Mouse (Mus musculus) midbrain, embryonic 12.5 days (tissue): ENCODE results near the gene Fgfr2. TPM values are rescaled to one million over a fixed set of nuclear protein-coding genes. Genes with fewer than 3 reads are reported as not detected.

Experiments
- ATAC-seq: fragments of 200-750 bp; cut with Nextera tagmentation; 2 replicates; pipeline ENCODE4 v1.8.0; 2017; ENCODE audit warnings: low read depth, moderate TSS enrichment, moderate library complexity; ENCODE audit not compliant: low FRiP score
- H3K27ac ChIP-seq: fragments of 300-500 bp; sonication (generic); replicated peaks from 2 replicates; pipeline ENCODE4 v1.5.1; 2016; ENCODE audit warnings: mild to moderate bottlenecking
- H3K27me3 ChIP-seq: fragments of 300-500 bp; sonication (generic); 2 replicates; pipeline ENCODE4 v1.6.1; 2016; ENCODE audit warnings: mild to moderate bottlenecking
- H3K36me3 ChIP-seq: fragments of 300-500 bp; sonication (generic); 2 replicates; pipeline ENCODE4 v1.6.1; 2016
- H3K4me1 ChIP-seq: fragments of 300-500 bp; sonication (generic); 2 replicates; pipeline ENCODE4 v1.6.1; 2016
- H3K4me2 ChIP-seq: fragments of 300-500 bp; sonication (generic); replicated peaks from 2 replicates; pipeline ENCODE4 v1.6.1; 2016; ENCODE audit warnings: mild to moderate bottlenecking, moderate library complexity
- H3K4me3 ChIP-seq: fragments of 300-500 bp; sonication (generic); 2 replicates; pipeline ENCODE4 v1.5.1; 2016; ENCODE audit warnings: mild to moderate bottlenecking
- H3K9ac ChIP-seq: fragments of 300-500 bp; sonication (generic); replicated peaks from 2 replicates; pipeline ENCODE4 v1.6.1; 2016; ENCODE audit warnings: mild to moderate bottlenecking, moderate library complexity
- H3K9me3 ChIP-seq: fragments of 300-500 bp; sonication (generic); 2 replicates; pipeline ENCODE4 v1.6.1; 2016; ENCODE audit warnings: mild to moderate bottlenecking
- WGBS: fragments of 180-500 bp; shearing (Covaris S2); methylation state at CpG from one replicate; pipeline ENCODE4 v1.1.7; 2016; 5-methylcytosine and 5-hydroxymethylcytosine counted together
- polyA plus RNA-seq: library from polyadenylated mRNA; unstranded; fragments of >200 nt; fragmentation: Nextera tagmentation; extraction: Ambion mirVana; gene quantifications from 2 replicates; pipeline ENCODE4 v1.2.1, GENCODE M21; 2016

Gene Fgfr2
- polyA plus RNA-seq, 1 experiment from 2014 or later: 96.5 TPM

DNA sequence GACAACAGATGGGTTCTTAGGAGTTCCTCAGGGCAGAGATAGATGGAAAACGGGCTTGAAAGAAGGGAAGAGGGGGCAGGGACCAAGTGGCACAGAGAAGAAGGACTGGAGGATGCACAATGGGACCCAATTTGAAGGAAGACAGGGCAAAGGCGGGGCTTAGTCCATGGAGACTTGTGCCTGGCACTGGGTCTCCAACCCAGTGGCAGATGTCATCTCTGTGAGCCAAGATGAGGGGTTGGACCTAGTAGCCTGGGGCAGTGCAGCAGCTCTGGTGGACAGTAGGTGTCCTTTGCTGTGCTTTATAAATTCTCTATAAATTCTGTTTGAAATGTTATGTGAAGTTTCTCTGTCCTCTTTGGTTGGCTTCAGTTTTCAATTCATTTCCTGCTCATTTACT, 1306.5 kb downstream of the Fgfr2 start:
- H3K36me3 ChIP-seq: no peaks in the 10 kb centered on the region
- 0 out of 2 replicates have a peak, but pooled peaks cover 7% of the 10 kb centered on the region for H3K4me1 ChIP-seq
- peaks cover 27% of the 10 kb centered on the region for H3K27me3 ChIP-seq
- H3K9ac ChIP-seq: no peak overlapping the region
- no peaks in the 10 kb centered on the region for H3K9me3 ChIP-seq
- ATAC-seq: no peak
- 72% methylated on average over 2 of the region's 2 CpGs for WGBS
- no peak overlapping the region for H3K4me2 ChIP-seq
- H3K27ac ChIP-seq: no peak overlapping the region
- no peak overlapping the region for H3K4me3 ChIP-seq

DNA sequence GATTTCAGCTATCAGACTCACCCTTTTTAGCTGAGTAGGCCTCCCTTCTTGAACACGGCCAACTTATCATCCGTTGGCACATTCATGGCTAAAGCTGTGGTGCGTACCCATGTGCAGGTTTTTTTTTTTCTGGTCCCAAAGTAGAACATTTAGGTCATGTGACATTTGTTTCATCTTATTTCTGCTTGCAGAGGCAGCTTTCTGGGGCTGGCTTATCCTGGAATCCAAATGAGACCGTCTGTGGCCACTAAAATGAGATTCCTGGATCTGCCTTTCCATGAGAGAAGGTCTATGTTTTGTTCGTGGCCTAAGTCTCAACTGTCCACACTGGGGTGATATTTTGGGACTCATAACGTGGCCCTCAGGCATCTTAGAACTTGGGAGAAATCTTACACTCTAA, 1311.0 kb downstream of the Fgfr2 start:
- H3K27ac ChIP-seq: no peak overlapping the region
- no peak overlapping the region for H3K9ac ChIP-seq
- peaks cover 50% of the 10 kb centered on the region for H3K27me3 ChIP-seq
- WGBS: 85% methylated on average over 6 of the region's 6 CpGs
- ATAC-seq: no peak
- no peak overlapping the region for H3K4me3 ChIP-seq
- H3K36me3 ChIP-seq: no peaks in the 10 kb centered on the region
- no peaks in the 10 kb centered on the region for H3K9me3 ChIP-seq
- H3K4me1 ChIP-seq: no peaks in the 10 kb centered on the region
- H3K4me2 ChIP-seq: no peak overlapping the region

DNA sequence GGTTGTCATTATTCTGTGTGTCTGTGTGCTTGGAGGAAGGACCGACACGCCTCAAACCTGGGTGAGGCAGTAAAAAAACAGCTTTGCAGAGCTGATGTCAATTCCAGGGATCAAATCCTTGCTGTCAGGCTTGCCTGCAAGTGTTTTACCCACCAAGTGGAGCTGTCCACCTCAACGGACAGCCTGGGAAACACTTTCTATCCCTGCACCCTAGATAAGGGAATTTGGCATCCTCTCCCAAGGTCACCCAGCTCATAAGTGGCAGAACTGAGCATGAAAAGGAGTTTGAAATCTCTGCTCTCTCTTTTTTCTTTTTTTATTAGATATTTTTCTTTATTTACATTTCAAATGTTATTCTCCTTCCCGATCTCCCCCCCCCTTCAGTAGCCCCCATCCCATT, 1312.2 kb downstream of the Fgfr2 start:
- Histone ChIP-seq H3K4me1 (peaks cover 2% of the 10 kb centered on the region; the same call in 1 of the 2 replicates), H3K9me3 (no peaks in the 10 kb centered on the region), H3K36me3 (no peaks in the 10 kb centered on the region), H3K27me3 (peaks cover 48% of the 10 kb centered on the region), H3K27ac (no peak overlapping the region), H3K4me2 (no peak overlapping the region), H3K9ac (no peak overlapping the region), H3K4me3 (no peak overlapping the region)
- no peak for ATAC-seq
- WGBS: 70% methylated on average over 4 of the region's 4 CpGs

DNA sequence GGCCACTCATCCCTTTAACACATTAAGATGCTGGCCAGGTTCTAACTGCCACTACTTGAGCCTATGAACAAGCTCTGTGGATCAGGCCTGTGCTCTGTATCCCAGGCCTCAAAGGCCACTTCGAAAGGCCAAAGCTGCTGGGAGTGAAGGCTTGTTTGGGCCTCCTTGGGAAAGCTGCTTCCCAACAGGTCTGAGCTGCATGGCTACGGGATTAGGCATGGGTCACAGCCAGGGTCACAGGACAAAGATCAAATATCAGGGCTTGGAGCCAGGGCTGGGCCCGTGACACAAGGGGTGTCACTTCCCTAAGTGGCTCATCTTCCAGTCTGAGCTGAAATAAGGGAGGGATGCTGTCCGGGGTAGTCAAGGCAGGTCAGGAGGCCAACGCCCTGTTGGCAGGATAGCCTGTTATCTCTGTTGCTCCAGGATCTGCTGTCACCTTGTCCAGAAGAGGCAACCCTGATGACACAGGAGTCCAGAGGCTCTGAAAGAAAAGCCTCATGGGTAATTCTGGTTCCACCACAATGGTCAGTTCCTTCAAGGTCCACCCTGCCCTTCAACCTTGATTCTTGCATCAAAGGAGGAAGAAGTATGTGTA, 1313.5 kb downstream of the Fgfr2 start:
- no peak for ATAC-seq
- Histone ChIP-seq H3K4me2 (no peak overlapping the region), H3K36me3 (no peaks in the 10 kb centered on the region), H3K4me1 (peaks cover 12% of the 10 kb centered on the region), H3K9me3 (no peaks in the 10 kb centered on the region), H3K27ac (no peak overlapping the region), H3K9ac (no peak overlapping the region), H3K4me3 (no peak overlapping the region), H3K27me3 (peaks cover 52% of the 10 kb centered on the region)
- WGBS: 13% methylated on average over 5 of the region's 5 CpGs

DNA sequence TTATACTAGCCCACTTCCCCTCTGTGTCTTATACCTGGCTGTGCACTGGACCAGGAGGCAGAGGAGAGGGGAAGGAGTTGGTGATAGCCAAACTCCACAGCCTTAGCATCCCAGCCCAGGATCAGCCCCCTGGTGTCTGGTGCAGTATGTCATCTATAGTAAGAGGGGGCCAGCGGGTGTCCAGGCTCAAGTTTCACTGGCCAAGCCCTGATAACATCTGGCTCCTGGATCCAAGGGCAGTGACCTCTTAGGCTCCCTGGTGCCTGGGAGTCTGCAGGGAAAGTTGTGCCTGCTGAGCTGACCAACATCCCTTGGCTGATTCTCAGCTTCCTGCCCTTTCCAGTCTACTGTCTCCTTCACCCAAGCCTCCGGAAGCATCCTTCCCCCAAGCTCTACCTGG, 1315.9 kb downstream of the Fgfr2 start:
- Histone ChIP-seq H3K9me3 (no peaks in the 10 kb centered on the region), H3K36me3 (no peaks in the 10 kb centered on the region), H3K9ac (no peak overlapping the region), H3K27ac (no peak overlapping the region), H3K4me3 (no peak overlapping the region), H3K27me3 (peaks cover 70% of the 10 kb centered on the region), H3K4me1 (peaks cover 12% of the 10 kb centered on the region), H3K4me2 (no peak overlapping the region)
- 43% methylated on average over 2 of the region's 2 CpGs for WGBS
- ATAC-seq: no peak

DNA sequence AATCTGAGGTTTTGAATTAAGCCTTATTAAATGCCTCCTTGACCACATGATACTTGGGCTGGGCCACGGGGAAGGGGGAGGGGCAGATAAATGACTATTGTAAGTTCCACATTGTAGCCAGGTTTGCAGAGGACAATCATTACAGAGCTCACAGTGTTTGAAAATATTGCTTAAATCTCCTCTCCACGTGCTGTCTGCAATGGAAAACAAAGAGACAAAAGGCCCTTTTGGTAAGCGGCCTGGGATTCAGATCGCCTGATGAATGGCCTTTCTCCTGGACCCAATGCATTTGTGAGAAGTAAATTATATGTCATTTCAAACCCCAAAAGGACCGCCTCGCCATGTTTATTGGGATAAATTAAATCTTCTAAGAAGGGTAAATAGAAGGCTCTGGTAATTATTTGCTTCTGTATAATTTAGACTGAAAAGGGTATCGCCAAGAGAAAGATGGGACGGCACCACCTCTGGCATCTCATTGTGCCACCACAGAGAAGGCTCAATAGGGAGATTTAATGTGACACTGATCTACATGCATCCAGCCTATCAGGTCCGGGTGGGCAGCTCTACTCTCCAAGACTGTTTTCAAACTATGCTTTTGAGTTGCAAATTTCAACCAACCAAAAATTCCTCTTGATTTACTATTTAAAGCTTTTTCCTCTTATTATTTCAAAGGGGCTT, 1317.5 kb downstream of the Fgfr2 start:
- ATAC-seq: 0 out of 2 replicates have a peak, but pooled peaks have one; percentile 30

DNA sequence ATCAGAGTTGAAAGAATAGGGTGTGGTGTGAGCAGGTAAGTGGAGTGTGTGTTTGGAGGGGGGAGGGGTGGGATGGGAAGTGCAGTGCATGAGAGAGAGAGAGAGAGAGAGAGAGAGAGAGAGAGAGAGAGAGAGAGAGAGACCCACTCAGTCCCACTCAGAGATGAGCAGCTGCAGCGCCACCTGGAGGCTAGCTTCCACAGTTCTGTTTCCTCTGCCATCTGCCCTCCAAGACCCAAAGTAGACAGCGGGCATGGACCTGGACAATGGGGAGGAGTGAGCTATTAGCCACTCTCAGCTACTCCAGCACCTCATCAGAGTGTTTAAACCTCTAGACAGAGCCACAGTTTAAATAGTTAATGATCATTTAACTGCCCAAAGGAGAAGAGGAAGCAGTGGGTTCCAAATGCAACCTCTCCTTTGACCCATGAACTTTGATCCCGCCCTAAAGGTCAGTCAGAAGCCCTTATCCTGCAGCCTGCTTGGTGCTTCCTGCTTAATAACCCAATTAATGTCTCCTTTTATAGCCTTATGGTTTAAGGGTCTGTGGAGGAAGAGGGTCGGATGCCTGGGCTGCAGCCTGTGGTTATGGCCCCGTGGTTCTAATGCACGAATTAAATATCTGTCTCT, 1322.6 kb downstream of the Fgfr2 start:
- H3K4me1 ChIP-seq: peaks cover 11% of the 10 kb centered on the region
- H3K9ac ChIP-seq: no peak overlapping the region
- H3K9me3 ChIP-seq: no peaks in the 10 kb centered on the region
- no peak overlapping the region for H3K4me3 ChIP-seq
- no peak overlapping the region for H3K4me2 ChIP-seq
- H3K36me3 ChIP-seq: no peaks in the 10 kb centered on the region
- WGBS: 56% methylated on average over 6 of the region's 6 CpGs
- no peak overlapping the region for H3K27ac ChIP-seq
- no peak for ATAC-seq
- peaks cover 54% of the 10 kb centered on the region for H3K27me3 ChIP-seq

More for the DNA sequence above, 1317.5 kb downstream of the Fgfr2 start:
- 26% methylated on average over 9 of the region's 9 CpGs for WGBS
- Histone ChIP-seq H3K9me3 (no peaks in the 10 kb centered on the region), H3K27me3 (peaks cover 76% of the 10 kb centered on the region), H3K9ac (no peak overlapping the region), H3K4me2 (no peak overlapping the region), H3K27ac (no peak overlapping the region), H3K4me1 (peaks cover 17% of the 10 kb centered on the region), H3K4me3 (no peak overlapping the region), H3K36me3 (no peaks in the 10 kb centered on the region)

DNA sequence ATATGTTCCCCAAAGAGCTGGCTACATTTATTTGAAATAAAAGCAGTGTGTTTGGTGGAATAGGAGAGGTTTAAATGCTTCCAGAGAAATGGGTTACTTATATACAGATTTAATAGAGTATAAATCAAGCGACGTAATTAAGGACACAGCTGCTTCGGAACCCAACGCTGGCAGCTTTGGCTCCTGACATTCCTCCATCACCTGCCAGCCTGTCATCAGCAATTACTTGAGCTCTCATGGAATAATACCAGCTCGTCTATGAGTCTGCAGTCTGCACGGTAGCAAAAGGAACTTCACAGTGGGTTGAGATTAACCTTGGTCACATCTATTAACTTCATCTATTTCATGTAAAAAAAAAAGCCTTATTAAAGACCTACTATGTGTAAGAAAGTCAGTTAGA, 1326.0 kb downstream of the Fgfr2 start:
- H3K9me3 ChIP-seq: no peaks in the 10 kb centered on the region
- peaks cover 27% of the 10 kb centered on the region for H3K27me3 ChIP-seq
- H3K27ac ChIP-seq: no peak overlapping the region
- WGBS: 63% methylated on average over 6 of the region's 6 CpGs
- ATAC-seq: no peak
- no peak overlapping the region for H3K9ac ChIP-seq
- H3K4me2 ChIP-seq: no peak overlapping the region
- H3K36me3 ChIP-seq: no peaks in the 10 kb centered on the region
- H3K4me1 ChIP-seq: peaks cover 5% of the 10 kb centered on the region; the same call in 1 of the 2 replicates
- H3K4me3 ChIP-seq: no peak overlapping the region

DNA sequence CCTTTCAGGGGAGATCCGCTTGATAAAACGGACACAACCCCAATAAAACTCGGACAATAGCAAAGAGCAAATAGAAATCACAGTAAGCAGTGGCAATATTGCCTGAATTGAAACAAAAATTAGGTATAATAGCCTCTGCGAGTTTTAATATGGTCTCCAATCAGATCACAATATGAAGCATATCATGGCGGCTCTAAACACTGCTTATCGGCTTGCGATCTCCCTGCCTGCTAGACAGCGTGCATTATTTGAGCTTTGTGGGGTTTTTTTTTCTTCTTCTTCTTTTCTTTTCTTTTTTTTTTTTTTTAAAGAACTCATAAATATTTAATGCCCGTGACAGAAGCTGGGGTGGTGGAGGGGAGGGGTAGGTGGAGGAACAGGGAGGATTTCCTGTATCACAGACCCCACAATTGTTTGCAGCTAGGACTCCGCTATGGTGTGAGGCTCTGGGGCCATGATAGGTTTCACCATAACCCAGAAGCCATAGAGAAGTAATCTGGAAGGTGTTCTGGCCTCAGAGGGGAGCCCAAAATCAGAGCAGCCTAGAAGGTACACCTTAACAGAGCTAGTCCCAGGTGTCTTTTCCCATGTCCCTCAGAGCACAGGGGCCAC, 1334.4 kb downstream of the Fgfr2 start:
- Histone ChIP-seq H3K27ac (no peak overlapping the region), H3K4me2 (peak overlapping the region; percentile 43)
- peak; percentile 75 for ATAC-seq

DNA sequence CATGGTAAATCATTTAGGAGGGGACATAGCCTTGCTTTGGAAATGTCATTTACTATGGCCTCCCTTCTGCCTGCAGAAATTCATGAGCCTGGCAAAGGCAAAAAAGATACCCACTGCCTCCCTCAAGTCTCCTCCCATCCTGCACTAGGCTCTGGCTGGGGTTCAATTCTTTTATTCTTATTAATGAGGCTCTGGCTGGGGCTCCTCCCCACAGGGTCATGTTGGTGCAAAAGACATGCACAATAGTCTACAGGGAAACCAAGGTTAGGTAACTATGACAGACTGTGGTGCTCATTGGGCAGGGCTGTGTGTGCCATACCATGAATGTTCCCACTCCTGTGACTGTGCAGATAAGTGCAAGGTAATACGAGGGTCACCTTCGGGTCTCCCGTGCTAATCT, 1337.4 kb downstream of the Fgfr2 start:
- peaks cover 5% of the 10 kb centered on the region; the same call in 1 of the 2 replicates for H3K4me1 ChIP-seq
- ATAC-seq: 0 out of 2 replicates have a peak, but pooled peaks have one; percentile 53
- peaks cover 25% of the 10 kb centered on the region; the same call in 1 of the 2 replicates for H3K27me3 ChIP-seq
- no peaks in the 10 kb centered on the region for H3K9me3 ChIP-seq
- no peaks in the 10 kb centered on the region for H3K36me3 ChIP-seq
- H3K27ac ChIP-seq: no peak overlapping the region
- no peak overlapping the region for H3K4me3 ChIP-seq
- no peak overlapping the region for H3K4me2 ChIP-seq
- WGBS: 90% methylated on average over 3 of the region's 3 CpGs
- H3K9ac ChIP-seq: no peak overlapping the region

More for the DNA sequence above, 1334.4 kb downstream of the Fgfr2 start:
- Histone ChIP-seq H3K9ac (0 out of 2 replicates have a peak overlapping the region, but pooled peaks have one; percentile 21), H3K4me3 (peak overlapping the region; percentile 22), H3K36me3 (no peaks in the 10 kb centered on the region), H3K9me3 (no peaks in the 10 kb centered on the region), H3K4me1 (peaks cover 5% of the 10 kb centered on the region; the same call in 1 of the 2 replicates), H3K27me3 (peaks cover 27% of the 10 kb centered on the region; the same call in 1 of the 2 replicates)
- 30% methylated on average over 10 of the region's 10 CpGs for WGBS

DNA sequence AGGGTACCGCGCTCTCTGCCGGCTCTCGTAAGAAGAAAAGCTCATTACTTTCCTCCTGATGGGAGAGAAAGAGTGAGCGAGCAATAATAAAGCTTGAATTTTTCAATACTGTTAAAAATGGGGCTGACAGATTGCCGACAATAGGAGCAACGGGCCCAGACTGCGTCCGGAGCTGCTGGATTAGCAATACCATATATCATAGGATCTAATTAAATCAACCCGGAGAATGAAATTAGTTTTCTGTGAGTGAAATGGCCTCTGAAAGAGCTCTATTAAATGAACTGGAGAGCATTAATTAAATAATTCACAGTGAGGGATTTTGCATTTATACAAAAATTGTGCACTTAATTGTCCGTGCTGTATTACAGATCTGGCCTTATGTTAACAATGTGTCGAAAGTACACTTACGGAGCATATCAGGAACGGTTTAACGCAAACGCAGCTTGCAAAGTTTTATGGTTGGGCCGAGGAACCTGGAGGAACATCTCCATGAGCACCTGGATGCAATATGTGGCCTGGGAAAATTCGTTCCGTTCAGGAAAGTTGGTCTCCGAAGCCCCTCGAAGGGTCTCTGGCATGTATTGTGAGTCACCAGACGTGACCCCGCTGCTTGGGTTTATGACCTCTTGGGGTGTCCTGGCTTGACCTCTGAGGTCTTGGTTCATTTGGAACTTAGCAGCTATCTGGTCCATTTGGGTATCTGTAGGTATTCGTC, 1344.7 kb downstream of the Fgfr2 start:
- Histone ChIP-seq H3K4me3 (no peak overlapping the region), H3K36me3 (no peaks in the 10 kb centered on the region), H3K9ac (no peak overlapping the region), H3K4me2 (0 out of 2 replicates have a peak overlapping the region, but pooled peaks have one; percentile 1), H3K4me1 (peaks cover 26% of the 10 kb centered on the region), H3K27ac (no peak overlapping the region), H3K9me3 (no peaks in the 10 kb centered on the region), H3K27me3 (peaks cover 36% of the 10 kb centered on the region)
- ATAC-seq: no peak
- WGBS: 60% methylated on average over 24 of the region's 24 CpGs
